Mouse (Mus musculus) MEL (cell line): ENCODE data around the gene Islr2. TPM values are rescaled to one million over a fixed set of nuclear protein-coding genes. Genes with fewer than 3 reads are reported as not detected.
"Not testable (repeated sequence)": the region's sequence is repeated elsewhere in the genome, so short reads cannot be mapped to it uniquely, and the experiment has no call there.

Experiments
- DNase-seq: peaks from one replicate; pipeline ENCODE4 v3.0.0; 2011; ENCODE audit warnings: low read depth, low spot score
- H3K27ac ChIP-seq: 2 replicates; pipeline ENCODE4 v1.5.1; 2012; ENCODE audit warnings: low read depth, mild to moderate bottlenecking, control low read depth, low read length, moderate library complexity; ENCODE audit not compliant: control insufficient read depth
- H3K27me3 ChIP-seq, 2 experiments: fragments of 150-350 bp in 1 of 2; sonication (generic) in 1 of 2; 2 replicates each; pipeline ENCODE4 v1.6.1; 2012; ENCODE audit warnings: low read length in 2 of 2, mild to moderate bottlenecking in 2 of 2, improper control_type of control experiment in 1 of 2, moderate library complexity in 1 of 2; ENCODE audit not compliant: insufficient read depth in 2 of 2, control insufficient read depth in 1 of 2
- H3K36me3 ChIP-seq, 2 experiments: 2 replicates each; pipeline ENCODE4 v1.6.1; 2012 to 2014; ENCODE audit warnings: low read length in 2 of 2, improper control_type of control experiment in 1 of 2, inconsistent platforms in 1 of 2, mild to moderate bottlenecking in 1 of 2; ENCODE audit not compliant: insufficient read depth in 2 of 2, control insufficient read depth in 1 of 2
- H3K4me1 ChIP-seq, 2 experiments: fragments of 150-350 bp in 1 of 2; sonication (generic) in 1 of 2; 2 replicates each; pipeline ENCODE4 v1.6.1; 2012; ENCODE audit warnings: low read length in 2 of 2, improper control_type of control experiment in 1 of 2, mild to moderate bottlenecking in 1 of 2; ENCODE audit not compliant: insufficient read depth in 2 of 2, control insufficient read depth in 1 of 2
- H3K4me3 ChIP-seq, 2 experiments: fragments of 150-350 bp in 1 of 2; sonication (generic) in 1 of 2; 2 replicates each; pipeline ENCODE4 v1.5.1; 2012; ENCODE audit warnings: low read depth in 2 of 2, low read length in 2 of 2, mild to moderate bottlenecking in 2 of 2, moderate library complexity in 2 of 2, control low read depth in 1 of 2, improper control_type of control experiment in 1 of 2; ENCODE audit not compliant: control insufficient read depth in 1 of 2, insufficient read depth in 1 of 2
- H3K79me2 ChIP-seq: 2 replicates; pipeline ENCODE4 v1.6.1; 2012; ENCODE audit warnings: mild to moderate bottlenecking, low read length, moderate library complexity; ENCODE audit not compliant: control insufficient read depth, poor library complexity, insufficient read depth
- H3K9ac ChIP-seq: 2 replicates; pipeline ENCODE4 v1.6.1; 2012; ENCODE audit warnings: low read depth, mild to moderate bottlenecking, control low read depth, low read length, moderate library complexity; ENCODE audit not compliant: control insufficient read depth, poor library complexity, severe bottlenecking
- H3K9me3 ChIP-seq: fragments of 150-350 bp; sonication (generic); replicated peaks from 2 replicates; pipeline ENCODE4 v1.6.1; 2012; ENCODE audit warnings: mild to moderate bottlenecking, low read length, improper control_type of control experiment, moderate library complexity; ENCODE audit not compliant: insufficient read depth
- BHLHE40 ChIP-seq: IDR thresholded peaks from 2 replicates; pipeline ENCODE4 v1.6.1; 2012; ENCODE audit warnings: low read depth, mild to moderate bottlenecking, inconsistent platforms, low read length, improper control_type of control experiment, borderline replicate concordance
- CHD1 ChIP-seq: IDR thresholded peaks from 2 replicates; pipeline ENCODE4 v1.6.1; 2012; ENCODE audit warnings: low read depth, mild to moderate bottlenecking, inconsistent platforms, low read length, improper control_type of control experiment
- CTCF ChIP-seq, 3 experiments: IDR thresholded peaks in 2 of 3; conservative IDR thresholded peaks in 1 of 3; 2 replicates each; pipeline ENCODE4 v1.5.1; 2011 to 2012; ENCODE audit warnings: low read length in 3 of 3, low read depth in 2 of 3, mild to moderate bottlenecking in 2 of 3, improper control_type of control experiment in 1 of 3, inconsistent platforms in 1 of 3, mixed read lengths in 1 of 3, moderate library complexity in 1 of 3; ENCODE audit not compliant: control insufficient read depth in 1 of 3, insufficient read depth in 1 of 3, poor library complexity in 1 of 3, severe bottlenecking in 1 of 3
- ETS1 ChIP-seq: IDR thresholded peaks from 2 replicates; pipeline ENCODE4 v1.6.1; 2012; ENCODE audit warnings: low read depth, mild to moderate bottlenecking, inconsistent platforms, low read length, improper control_type of control experiment, moderate library complexity
- GATA1 ChIP-seq: IDR thresholded peaks from 2 replicates; pipeline ENCODE4 v1.6.1; 2011; ENCODE audit warnings: low read depth, low read length, improper control_type of control experiment
- JUND ChIP-seq: IDR thresholded peaks from 2 replicates; pipeline ENCODE4 v1.6.1; 2011; ENCODE audit warnings: low read depth, mild to moderate bottlenecking, improper control_type of control experiment, low read length
- KAT2A ChIP-seq: conservative IDR thresholded peaks from 2 replicates; pipeline ENCODE4 v1.6.1; 2012; ENCODE audit warnings: low read depth, low read length, improper control_type of control experiment, inconsistent platforms
- MAFK ChIP-seq: IDR thresholded peaks from 2 replicates; pipeline ENCODE4 v1.6.1; 2011; ENCODE audit warnings: low read depth, mild to moderate bottlenecking, low read length, improper control_type of control experiment, borderline replicate concordance
- MXI1 ChIP-seq: IDR thresholded peaks from 2 replicates; pipeline ENCODE4 v1.6.1; 2011; ENCODE audit warnings: mild to moderate bottlenecking, low read depth, low read length, improper control_type of control experiment
- MYB ChIP-seq: IDR thresholded peaks from 2 replicates; pipeline ENCODE4 v1.6.1; 2011; ENCODE audit warnings: mild to moderate bottlenecking, low read depth, low read length, improper control_type of control experiment
- MYC ChIP-seq: IDR thresholded peaks from 2 replicates; pipeline ENCODE4 v1.6.1; 2011; ENCODE audit warnings: low read depth, mild to moderate bottlenecking, low read length, improper control_type of control experiment, moderate library complexity
- POLR2A ChIP-seq, 2 experiments: IDR thresholded peaks; 2 replicates each; pipeline ENCODE4 v1.6.1; 2011 to 2012; ENCODE audit warnings: low read length in 2 of 2, mild to moderate bottlenecking in 2 of 2, control low read depth in 1 of 2, improper control_type of control experiment in 1 of 2, low read depth in 1 of 2, moderate library complexity in 1 of 2; ENCODE audit not compliant: control insufficient read depth in 1 of 2, insufficient read depth in 1 of 2, poor library complexity in 1 of 2
- RAD21 ChIP-seq: IDR thresholded peaks from 2 replicates; pipeline ENCODE4 v1.6.1; 2011; ENCODE audit warnings: mild to moderate bottlenecking, low read depth, low read length, improper control_type of control experiment
- SIN3A ChIP-seq: IDR thresholded peaks from 2 replicates; pipeline ENCODE4 v1.6.1; 2012; ENCODE audit warnings: low read length, improper control_type of control experiment, inconsistent platforms
- TAL1 ChIP-seq: IDR thresholded peaks from 2 replicates; pipeline ENCODE4 v1.6.1; 2012; ENCODE audit warnings: mild to moderate bottlenecking, inconsistent platforms, low read length, moderate library complexity, mixed read lengths
- TBP ChIP-seq: IDR thresholded peaks from 2 replicates; pipeline ENCODE4 v1.8.0; 2011; ENCODE audit warnings: low read depth, low read length, improper control_type of control experiment
- USF1 ChIP-seq: IDR thresholded peaks from 2 replicates; pipeline ENCODE4 v1.6.1; 2014; ENCODE audit warnings: low read depth, mild to moderate bottlenecking, inconsistent platforms, low read length, improper control_type of control experiment, moderate library complexity
- USF2 ChIP-seq, 2 experiments: IDR thresholded peaks; 2 replicates each; pipeline ENCODE4 v1.6.1; 2011 to 2012; ENCODE audit warnings: improper control_type of control experiment in 2 of 2, low read length in 2 of 2, borderline replicate concordance in 1 of 2, inconsistent platforms in 1 of 2, low read depth in 1 of 2, mild to moderate bottlenecking in 1 of 2; ENCODE audit not compliant: insufficient read depth in 1 of 2
- ZC3H11A ChIP-seq: IDR thresholded peaks from 2 replicates; pipeline ENCODE4 v1.6.1; 2012; ENCODE audit warnings: low read depth, mild to moderate bottlenecking, inconsistent platforms, low read length, improper control_type of control experiment
- ZNF384 ChIP-seq: IDR thresholded peaks from 2 replicates; pipeline ENCODE4 v1.6.1; 2012; ENCODE audit warnings: low read depth, mild to moderate bottlenecking, inconsistent platforms, low read length, improper control_type of control experiment
- polyA plus RNA-seq, 2 experiments: library from polyadenylated mRNA; stranded (reverse) in 1 of 2; unstranded in 1 of 2; fragments of >175 nt in 1 of 2; fragments of >200 nt in 1 of 2; gene quantifications; 2 replicates each; pipeline versions ENCODE4 v1.2.1 to v1.2.4; 2012; ENCODE audit warnings: low replicate concordance in 2 of 2, low read depth in 1 of 2; ENCODE audit not compliant: insufficient read length in 2 of 2, insufficient read depth in 1 of 2, missing spikeins in 1 of 2
- total RNA-seq: library from RNA; depleted of rRNA; stranded (reverse); fragments of 300-350 nt; gene quantifications from 2 replicates; pipeline ENCODE4 v1.2.3, GENCODE M21; 2012; rRNA removed

The Islr2 gene
- total RNA-seq (0.15 TPM in 1 of 2 replicates, not detected in the other), polyA plus RNA-seq (under 1 TPM in 1 of 2 experiments, not detected in 1; 0.17 TPM)

- Histone ChIP-seq H3K36me3 (peaks cover 0 to 4% of the 10 kb centered on the region in 2 experiments; a peak in 2 of 4 replicates), H3K9ac (peak within 1 kb of the TSS; percentile 57), H3K79me2 (no peaks in the 10 kb centered on the region), H3K4me1 (peaks cover 0 to 16% of the 10 kb centered on the region in 2 experiments; a peak in 2 of 4 replicates), H3K4me3 (peak within 1 kb of the TSS; percentile 36 to 70), H3K9me3 (no peaks in the 10 kb centered on the region), H3K27me3 (no peaks in the 10 kb centered on the region), H3K27ac (no peak within 1 kb of the TSS)
- DNase-seq: peak; percentile 66
- TF ChIP-seq USF2 (IDR thresholded peaks at IDR 0.05; ENCODE audit: borderline replicate concordance in 1 of 2, insufficient read depth in 1 of 2, low read depth in 1 of 2, low read length in 2 of 2) (no peak), CTCF (IDR thresholded peaks at IDR 0.05 in 2 of 3, conservative IDR thresholded peaks at IDR 0.05 in 1 of 3; ENCODE audit: control insufficient read depth in 1 of 3, insufficient read depth in 1 of 3, low read depth in 2 of 3, low read length in 3 of 3, poor library complexity in 1 of 3, severe bottlenecking in 1 of 3) (peak in 2 of 3 experiments; percentile 40 to 48; a peak in 4 of 6 replicates)
Measured at GRCm38 (mm10) chr9:58203516-58204447, at the start of gene Islr2, which contains the start of gene Islr. Gene Islr2 (minus strand): TSS chr9:58204319. Gene Islr (minus strand): TSS chr9:58204306.

- H3K4me1 ChIP-seq: peaks cover 0 to 20% of the 10 kb centered on the region in 2 experiments; a peak in 3 of 4 replicates
- H3K27ac ChIP-seq, H3K36me3 ChIP-seq, DNase-seq, H3K9me3 ChIP-seq, H3K27me3 ChIP-seq, H3K79me2 ChIP-seq: not testable (repeated sequence)
- peak overlapping the region; percentile 77 to 84 for H3K4me3 ChIP-seq
- H3K9ac ChIP-seq: peak overlapping the region; percentile 80
- TF ChIP-seq ZNF384: peak; percentile 71
Measured at GRCm38 (mm10) chr9:58253805-58254122, 49.6 kb upstream of the Islr2 start.

GRCm38 (mm10) chr9:58253033-58253804 lies 49.1 kb upstream of the Islr2 start, which contains the start of gene Stoml1:
Gene Stoml1 (plus strand): TSS chr9:58253164.
- Histone ChIP-seq H3K27me3 (no peaks in the 10 kb centered on the region), H3K27ac (peak within 1 kb of the TSS; percentile 20; the same call in 1 of the 2 replicates), H3K4me1 (peaks cover 0 to 20% of the 10 kb centered on the region in 2 experiments; a peak in 3 of 4 replicates), H3K9ac (peak within 1 kb of the TSS; percentile 80), H3K4me3 (peak within 1 kb of the TSS; percentile 77 to 84), H3K79me2 (peaks cover 12% of the 10 kb centered on the region), H3K36me3 (peaks cover 0 to 9% of the 10 kb centered on the region in 2 experiments; a peak in 2 of 4 replicates), H3K9me3 (no peaks in the 10 kb centered on the region)
- DNase-seq: peak; percentile 97
- TF ChIP-seq CHD1 (no peak), ZC3H11A (no peak), SIN3A (peak; percentile 96), RAD21 (no peak), ZNF384 (no peak), MYB (no peak), KAT2A (no peak; the same call in 1 of the 2 replicates), JUND (no peak), GATA1 (no peak), POLR2A (IDR thresholded peaks at IDR 0.05; ENCODE audit: control insufficient read depth in 1 of 2, insufficient read depth in 1 of 2, low read depth in 1 of 2, low read length in 2 of 2, poor library complexity in 1 of 2) (peak; percentile 63 to 89), USF2 (IDR thresholded peaks at IDR 0.05; ENCODE audit: borderline replicate concordance in 1 of 2, insufficient read depth in 1 of 2, low read depth in 1 of 2, low read length in 2 of 2) (no peak), MXI1 (peak; percentile 91), TBP (peak; percentile 66), MYC (0 out of 2 replicates have a peak, but pooled peaks have one; percentile 65), MAFK (no peak), USF1 (no peak), ETS1 (peak; percentile 42; the same call in 1 of the 2 replicates), BHLHE40 (no peak), TAL1 (no peak)
